Mouse (Mus musculus): Measurements from ENCODE around the gene Kctd21. TPM values are rescaled to one million over a fixed set of nuclear protein-coding genes. Genes with fewer than 3 reads are reported as not detected.

Kctd21 gene
- polyA plus RNA-seq, 1 experiment from 2014 or later, result 5.3 TPM

DNA sequence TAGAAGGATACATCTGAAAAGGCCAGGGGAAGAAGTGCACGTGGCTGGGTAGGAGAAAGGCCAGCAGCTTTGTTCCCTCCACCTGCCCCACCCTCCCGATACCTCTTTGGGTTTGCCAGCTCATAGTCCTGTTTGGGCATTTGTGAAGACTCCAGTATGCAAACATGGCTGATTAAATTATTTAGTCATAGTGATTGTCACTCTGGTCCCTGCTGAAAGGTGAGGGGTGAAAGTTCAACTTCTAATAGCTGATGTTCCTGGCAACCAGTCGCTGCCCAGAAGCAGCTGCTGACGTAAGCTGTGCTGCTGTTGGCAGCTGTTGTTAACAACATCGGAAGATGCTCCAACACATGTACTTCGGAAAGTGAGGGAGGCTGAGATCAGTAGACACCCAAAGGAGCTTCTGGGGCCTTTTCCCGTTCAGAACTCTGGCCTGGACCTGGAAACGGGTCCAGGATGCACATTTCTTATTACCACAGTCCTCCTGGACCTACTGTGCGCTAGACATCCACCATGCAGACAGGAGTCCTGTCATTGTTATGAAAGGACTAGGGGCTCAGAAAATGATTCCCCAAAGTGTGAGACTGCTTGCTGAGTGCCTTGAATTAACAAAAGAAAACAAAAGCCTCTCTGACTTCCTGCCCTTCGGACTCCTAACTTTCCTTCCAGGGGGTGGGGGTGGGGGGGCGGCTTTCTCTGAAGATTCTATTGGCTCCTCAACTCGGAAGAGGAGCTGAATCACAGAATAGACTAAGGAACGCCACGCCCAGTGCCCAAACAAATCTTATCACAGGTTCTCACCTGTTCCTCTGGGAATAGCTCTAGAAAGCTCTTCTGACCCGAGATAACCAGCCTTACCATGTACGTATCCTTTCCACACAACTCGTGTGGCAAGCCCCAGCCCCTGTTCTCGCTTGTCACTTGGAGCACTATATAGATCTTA is 9.1 kb downstream of the Kctd21 start:
- no peaks in the 10 kb centered on the region for H3K27me3 ChIP-seq (ENCODE audit: control insufficient read depth, insufficient read depth, low read length)
- 0 out of 2 replicates have a peak overlapping the region, but pooled peaks have one; percentile 0 for H3K4me2 ChIP-seq (ENCODE audit: low read depth, low read length)
- H3K4me1 ChIP-seq (ENCODE audit: control insufficient read depth, insufficient read depth, low read length), result peaks cover 12% of the 10 kb centered on the region
- 54% methylated on average over 18 of the region's 18 CpGs for WGBS
- no peaks in the 10 kb centered on the region for H3K9me3 ChIP-seq (replicated peaks; ENCODE audit: control insufficient read depth, low read length)
- ATAC-seq (ENCODE audit: insufficient read depth, low FRiP score), result peak; percentile 57; the same call in 1 of the 2 replicates
- peak overlapping the region; percentile 38 for H3K27ac ChIP-seq (ENCODE audit: low read length)
- no peaks in the 10 kb centered on the region for H3K36me3 ChIP-seq (ENCODE audit: control insufficient read depth, insufficient read depth, low read length)
- no peak overlapping the region for H3K4me3 ChIP-seq (replicated peaks; ENCODE audit: low read length)
- H3K9ac ChIP-seq (ENCODE audit: low read length), result no peak overlapping the region

DNA sequence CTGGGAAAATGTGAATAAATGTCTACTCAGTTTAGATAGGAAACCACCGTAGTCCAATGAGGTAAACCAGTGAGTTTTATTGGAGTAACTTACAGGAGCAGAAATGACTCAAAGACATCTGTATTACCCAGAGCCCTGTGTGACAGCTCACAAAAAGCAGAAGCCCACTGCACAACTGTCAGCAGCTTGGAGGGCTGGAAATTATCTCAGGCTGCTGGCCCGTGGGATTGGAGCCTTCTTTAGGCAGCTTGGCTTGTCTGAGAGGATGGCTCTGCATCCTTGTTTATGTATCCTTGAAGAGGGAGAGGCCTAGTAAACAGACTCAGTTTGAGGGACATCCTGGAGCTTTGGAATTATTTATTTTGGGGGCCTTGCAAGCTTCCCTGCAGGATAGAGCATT is 10.8 kb downstream of the Kctd21 start:
- ATAC-seq (ENCODE audit: insufficient read depth, low FRiP score), result peak; percentile 37; the same call in 1 of the 2 replicates
- Histone ChIP-seq H3K9ac (ENCODE audit: low read length) (no peak overlapping the region), H3K36me3 (ENCODE audit: control insufficient read depth, insufficient read depth, low read length) (no peaks in the 10 kb centered on the region), H3K27me3 (ENCODE audit: control insufficient read depth, insufficient read depth, low read length) (no peaks in the 10 kb centered on the region), H3K4me2 (ENCODE audit: low read depth, low read length) (no peak overlapping the region), H3K4me1 (ENCODE audit: control insufficient read depth, insufficient read depth, low read length) (peaks cover 12% of the 10 kb centered on the region), H3K4me3 (replicated peaks; ENCODE audit: low read length) (no peak overlapping the region), H3K27ac (ENCODE audit: low read length) (peak overlapping the region; percentile 59), H3K9me3 (replicated peaks; ENCODE audit: control insufficient read depth, low read length) (no peaks in the 10 kb centered on the region)
- 37% methylated on average over 2 of the region's 2 CpGs for WGBS

DNA sequence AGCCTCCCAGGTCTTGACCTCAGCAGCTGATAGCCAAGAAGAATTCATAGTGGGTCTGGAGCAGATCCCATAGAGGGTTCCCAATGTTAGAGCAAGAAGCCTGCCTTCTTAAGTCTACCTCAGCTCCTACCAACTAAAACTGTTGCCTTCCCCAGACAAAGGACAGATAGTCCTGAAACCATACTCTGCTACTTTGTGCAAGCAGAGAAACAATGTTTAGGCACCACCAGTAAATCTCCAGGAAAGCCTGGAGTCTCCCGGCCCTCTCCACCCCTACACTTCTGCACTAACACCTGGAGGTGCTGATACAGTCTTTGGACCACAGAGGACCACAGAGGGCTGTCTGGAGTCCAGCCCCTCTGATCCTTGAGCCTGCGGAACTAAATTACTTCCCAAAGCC is 12.5 kb downstream of the Kctd21 start:
- Histone ChIP-seq H3K27ac (ENCODE audit: low read length) (no peak overlapping the region; the same call in 1 of the 2 replicates), H3K27me3 (ENCODE audit: control insufficient read depth, insufficient read depth, low read length) (no peaks in the 10 kb centered on the region), H3K36me3 (ENCODE audit: control insufficient read depth, insufficient read depth, low read length) (no peaks in the 10 kb centered on the region), H3K9me3 (replicated peaks; ENCODE audit: control insufficient read depth, low read length) (no peaks in the 10 kb centered on the region), H3K9ac (ENCODE audit: low read length) (no peak overlapping the region), H3K4me1 (ENCODE audit: control insufficient read depth, insufficient read depth, low read length) (peaks cover 12% of the 10 kb centered on the region), H3K4me2 (ENCODE audit: low read depth, low read length) (no peak overlapping the region), H3K4me3 (replicated peaks; ENCODE audit: low read length) (no peak overlapping the region)
- WGBS, result 75% methylated on average over 2 of the region's 2 CpGs
- no peak for ATAC-seq (ENCODE audit: insufficient read depth, low FRiP score)

DNA sequence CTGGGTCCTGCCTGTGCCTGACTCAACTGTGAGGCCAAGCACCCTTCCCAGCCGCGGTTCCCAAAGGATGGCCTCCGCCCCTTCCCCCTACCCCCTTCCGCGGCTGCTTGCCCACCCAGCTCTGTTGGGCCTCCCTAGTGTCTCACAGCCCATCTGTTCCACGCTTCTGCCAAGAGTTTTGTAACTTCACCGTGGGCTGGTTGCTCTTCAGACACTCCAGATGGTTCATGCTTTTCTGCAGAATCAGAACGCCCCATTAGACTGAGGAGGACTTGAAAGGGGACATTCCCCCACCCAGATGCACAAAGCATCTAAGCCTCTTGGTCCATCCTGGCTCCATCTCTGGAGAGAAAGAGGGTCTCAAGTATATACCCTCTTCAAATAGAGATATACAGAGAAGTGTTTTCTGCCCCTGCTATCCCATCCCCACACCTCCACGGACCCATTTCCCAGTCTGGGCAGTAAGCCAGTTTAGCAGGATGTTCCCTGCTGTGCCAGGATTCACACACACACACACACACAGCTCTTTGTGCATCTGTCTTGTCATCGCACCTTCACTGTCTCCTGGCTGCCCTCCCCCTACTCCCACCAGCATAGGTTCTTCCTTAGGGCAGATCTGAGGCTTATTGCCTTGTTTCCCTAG is 13.2 kb downstream of the Kctd21 start:
- no peak overlapping the region for H3K4me2 ChIP-seq (ENCODE audit: low read depth, low read length)
- no peaks in the 10 kb centered on the region for H3K27me3 ChIP-seq (ENCODE audit: control insufficient read depth, insufficient read depth, low read length)
- no peak overlapping the region for H3K4me3 ChIP-seq (replicated peaks; ENCODE audit: low read length)
- no peak; the same call in 1 of the 2 replicates for ATAC-seq (ENCODE audit: insufficient read depth, low FRiP score)
- H3K4me1 ChIP-seq (ENCODE audit: control insufficient read depth, insufficient read depth, low read length), result peaks cover 12% of the 10 kb centered on the region
- peak overlapping the region; percentile 1; the same call in 1 of the 2 replicates for H3K27ac ChIP-seq (ENCODE audit: low read length)
- H3K9ac ChIP-seq (ENCODE audit: low read length), result no peak overlapping the region
- no peaks in the 10 kb centered on the region for H3K9me3 ChIP-seq (replicated peaks; ENCODE audit: control insufficient read depth, low read length)
- no peaks in the 10 kb centered on the region for H3K36me3 ChIP-seq (ENCODE audit: control insufficient read depth, insufficient read depth, low read length)
- 34% methylated on average over 10 of the region's 10 CpGs for WGBS

DNA sequence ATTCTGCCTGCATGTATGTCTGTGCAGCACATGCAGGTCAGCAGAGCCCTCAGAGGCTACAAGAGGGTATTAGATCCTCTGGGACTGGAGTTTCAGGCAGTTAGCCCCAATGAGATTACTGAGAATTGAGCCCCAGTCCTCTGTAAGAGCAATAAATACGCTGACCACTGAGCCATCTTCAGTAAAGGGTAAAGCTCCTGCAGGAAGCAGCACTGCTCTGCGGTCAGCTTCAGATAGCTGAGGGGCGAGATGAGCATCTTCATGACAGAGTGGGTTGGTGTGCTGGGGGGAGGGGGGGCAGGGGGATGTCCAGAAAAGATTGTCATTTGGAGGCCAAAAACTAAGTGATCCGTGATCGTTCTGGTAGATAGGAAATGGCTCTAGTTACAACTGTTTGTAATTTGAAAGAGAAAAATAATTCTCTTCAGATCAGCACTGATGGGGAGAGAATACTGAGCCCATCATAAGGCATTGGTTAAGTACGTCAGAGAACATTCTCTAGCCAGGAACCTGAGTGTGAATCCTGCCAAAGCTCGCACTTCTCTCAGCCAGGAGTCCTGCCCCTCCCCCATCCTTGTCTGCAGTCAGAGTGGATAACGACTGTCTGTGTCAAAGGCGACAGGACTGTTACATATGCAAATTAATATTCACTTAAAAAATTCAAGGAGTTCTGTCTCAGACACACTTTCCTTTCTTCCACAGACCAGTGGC is 14.1 kb downstream of the Kctd21 start:
- Histone ChIP-seq H3K27me3 (ENCODE audit: control insufficient read depth, insufficient read depth, low read length) (no peaks in the 10 kb centered on the region), H3K4me3 (replicated peaks; ENCODE audit: low read length) (no peak overlapping the region), H3K9me3 (replicated peaks; ENCODE audit: control insufficient read depth, low read length) (no peaks in the 10 kb centered on the region), H3K4me1 (ENCODE audit: control insufficient read depth, insufficient read depth, low read length) (peaks cover 12% of the 10 kb centered on the region), H3K27ac (ENCODE audit: low read length) (no peak overlapping the region), H3K36me3 (ENCODE audit: control insufficient read depth, insufficient read depth, low read length) (no peaks in the 10 kb centered on the region), H3K9ac (ENCODE audit: low read length) (no peak overlapping the region), H3K4me2 (ENCODE audit: low read depth, low read length) (no peak overlapping the region)
- WGBS, result 78% methylated on average over 9 of the region's 9 CpGs
- ATAC-seq (ENCODE audit: insufficient read depth, low FRiP score), result no peak

DNA sequence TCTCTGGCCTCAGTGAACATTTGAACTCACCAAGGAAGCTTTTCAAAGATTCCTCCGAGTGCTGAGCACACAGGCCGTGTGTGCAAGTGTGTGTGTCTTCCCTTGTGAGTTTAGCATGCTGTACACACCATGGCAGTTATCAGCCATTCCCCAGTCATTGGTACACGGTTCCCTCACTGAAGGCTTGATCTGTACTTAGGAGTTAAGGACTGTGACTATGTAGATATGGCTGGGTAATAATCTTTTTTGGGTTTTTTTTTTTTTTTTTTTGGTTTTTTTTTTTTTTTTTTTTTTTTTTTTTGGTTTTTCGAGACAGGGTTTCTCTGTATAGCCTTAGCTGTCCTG is 14.7 kb downstream of the Kctd21 start:
- H3K36me3 ChIP-seq (ENCODE audit: control insufficient read depth, insufficient read depth, low read length), result no peaks in the 10 kb centered on the region
- H3K9me3 ChIP-seq (replicated peaks; ENCODE audit: control insufficient read depth, low read length), result no peaks in the 10 kb centered on the region
- H3K27me3 ChIP-seq (ENCODE audit: control insufficient read depth, insufficient read depth, low read length), result no peaks in the 10 kb centered on the region
- H3K4me1 ChIP-seq (ENCODE audit: control insufficient read depth, insufficient read depth, low read length), result peaks cover 12% of the 10 kb centered on the region
- H3K4me2 ChIP-seq (ENCODE audit: low read depth, low read length), result no peak overlapping the region
- H3K9ac ChIP-seq (ENCODE audit: low read length), result no peak overlapping the region
- no peak overlapping the region for H3K27ac ChIP-seq (ENCODE audit: low read length)
- 75% methylated on average over 4 of the region's 4 CpGs for WGBS
- no peak for ATAC-seq (ENCODE audit: insufficient read depth, low FRiP score)
- no peak overlapping the region for H3K4me3 ChIP-seq (replicated peaks; ENCODE audit: low read length)

DNA sequence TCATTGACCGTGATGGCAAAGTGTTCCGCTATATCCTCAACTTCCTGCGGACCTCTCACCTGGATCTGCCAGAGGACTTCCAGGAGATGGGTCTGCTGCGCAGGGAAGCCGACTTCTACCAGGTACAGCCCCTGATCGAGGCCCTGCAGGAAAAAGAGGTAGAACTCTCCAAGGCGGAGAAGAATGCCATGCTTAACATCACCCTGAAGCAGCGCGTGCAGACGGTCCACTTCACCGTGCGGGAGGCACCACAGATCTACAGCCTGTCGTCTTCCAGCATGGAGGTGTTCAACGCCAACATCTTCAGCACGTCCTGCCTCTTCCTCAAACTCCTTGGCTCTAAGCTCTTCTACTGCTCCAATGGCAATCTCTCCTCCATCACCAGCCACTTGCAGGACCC is 15.3 kb downstream of the Kctd21 start:
- no peak for ATAC-seq (ENCODE audit: insufficient read depth, low FRiP score)
- H3K4me1 ChIP-seq (ENCODE audit: control insufficient read depth, insufficient read depth, low read length), result peaks cover 12% of the 10 kb centered on the region
- no peaks in the 10 kb centered on the region for H3K27me3 ChIP-seq (ENCODE audit: control insufficient read depth, insufficient read depth, low read length)
- H3K36me3 ChIP-seq (ENCODE audit: control insufficient read depth, insufficient read depth, low read length), result no peaks in the 10 kb centered on the region
- no peak overlapping the region for H3K4me3 ChIP-seq (replicated peaks; ENCODE audit: low read length)
- 97% methylated on average over 15 of the region's 15 CpGs for WGBS
- no peak overlapping the region for H3K27ac ChIP-seq (ENCODE audit: low read length)
- no peak overlapping the region for H3K4me2 ChIP-seq (ENCODE audit: low read depth, low read length)
- H3K9ac ChIP-seq (ENCODE audit: low read length), result no peak overlapping the region
- no peaks in the 10 kb centered on the region for H3K9me3 ChIP-seq (replicated peaks; ENCODE audit: control insufficient read depth, low read length)

DNA sequence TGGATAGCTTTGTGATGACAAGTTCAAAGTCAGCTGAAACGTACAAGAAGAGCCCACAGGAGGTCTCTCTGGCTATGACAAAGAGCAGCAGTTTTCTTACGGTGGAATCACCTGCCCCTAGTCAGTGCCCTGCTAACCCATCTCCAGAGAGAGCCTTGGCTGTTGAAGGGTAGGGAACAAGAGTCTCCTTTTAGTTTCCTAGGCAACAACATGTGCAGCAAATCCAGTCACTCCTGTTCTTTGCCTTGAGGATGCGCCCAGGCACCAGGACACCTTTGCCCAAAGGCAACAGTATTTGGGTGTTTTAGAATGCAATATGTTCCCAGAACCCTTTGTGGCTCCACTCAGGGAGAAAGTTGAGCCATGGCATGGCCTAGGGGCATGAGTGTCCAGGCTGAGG is 16.2 kb downstream of the Kctd21 start:
- Histone ChIP-seq H3K27me3 (ENCODE audit: control insufficient read depth, insufficient read depth, low read length) (no peaks in the 10 kb centered on the region), H3K27ac (ENCODE audit: low read length) (no peak overlapping the region), H3K4me3 (replicated peaks; ENCODE audit: low read length) (no peak overlapping the region), H3K9me3 (replicated peaks; ENCODE audit: control insufficient read depth, low read length) (no peaks in the 10 kb centered on the region), H3K36me3 (ENCODE audit: control insufficient read depth, insufficient read depth, low read length) (no peaks in the 10 kb centered on the region), H3K4me1 (ENCODE audit: control insufficient read depth, insufficient read depth, low read length) (peaks cover 11% of the 10 kb centered on the region), H3K4me2 (ENCODE audit: low read depth, low read length) (no peak overlapping the region), H3K9ac (ENCODE audit: low read length) (no peak overlapping the region)
- WGBS, result 89% methylated on average over 3 of the region's 3 CpGs
- no peak for ATAC-seq (ENCODE audit: insufficient read depth, low FRiP score)

DNA sequence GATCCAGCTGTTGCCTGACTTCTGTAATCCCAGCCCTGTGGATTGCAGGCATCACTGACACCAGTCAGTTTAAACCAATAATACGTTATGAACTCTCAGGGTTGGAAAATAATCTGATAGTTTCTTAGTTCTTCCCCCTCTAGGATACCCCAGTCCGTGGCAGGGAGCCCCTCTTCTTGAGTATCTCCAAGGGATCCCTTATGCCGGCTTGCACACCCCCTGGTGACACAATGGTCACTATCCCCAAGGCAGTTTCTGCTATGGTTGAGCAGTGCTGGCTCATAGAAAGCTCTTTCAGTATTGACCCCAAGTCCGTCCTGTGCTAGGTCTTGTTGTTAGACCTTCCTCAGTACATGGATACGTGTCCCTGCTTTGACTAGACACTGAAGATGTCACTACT is 16.7 kb downstream of the Kctd21 start:
- 83% methylated on average over 5 of the region's 5 CpGs for WGBS
- no peaks in the 10 kb centered on the region for H3K27me3 ChIP-seq (ENCODE audit: control insufficient read depth, insufficient read depth, low read length)
- H3K9me3 ChIP-seq (replicated peaks; ENCODE audit: control insufficient read depth, low read length), result no peaks in the 10 kb centered on the region
- no peaks in the 10 kb centered on the region for H3K36me3 ChIP-seq (ENCODE audit: control insufficient read depth, insufficient read depth, low read length)
- H3K27ac ChIP-seq (ENCODE audit: low read length), result no peak overlapping the region
- H3K4me1 ChIP-seq (ENCODE audit: control insufficient read depth, insufficient read depth, low read length), result peaks cover 7% of the 10 kb centered on the region
- ATAC-seq (ENCODE audit: insufficient read depth, low FRiP score), result no peak
- no peak overlapping the region for H3K4me3 ChIP-seq (replicated peaks; ENCODE audit: low read length)
- H3K9ac ChIP-seq (ENCODE audit: low read length), result no peak overlapping the region
- H3K4me2 ChIP-seq (ENCODE audit: low read depth, low read length), result no peak overlapping the region
